Mouse (Mus musculus) brain, embryonic 14.5 days (tissue): ENCODE measurements at regions not wholly inside any gene's neighbourhood (a gene's known extent, or its start where the extent isn't known, plus 50 kb on each side); places are given as distances from the start of the nearest gene placed in this dataset.

Source experiments
- CTCF ChIP-seq: fragments of 200-500 bp; IDR thresholded peaks from 2 replicates; pipeline ENCODE4 v1.5.1; 2012; ENCODE audit warnings: inconsistent platforms, mild to moderate bottlenecking, moderate library complexity, borderline replicate concordance; ENCODE audit not compliant: insufficient read depth, insufficient read length; ENCODE audit errors: extremely low read depth
- POLR2A ChIP-seq: fragments of 200-500 bp; IDR thresholded peaks from 2 replicates; pipeline ENCODE4 v1.6.1; 2012; ENCODE audit warnings: mild to moderate bottlenecking, inconsistent platforms, borderline replicate concordance; ENCODE audit not compliant: poor library complexity, insufficient read depth, insufficient read length, severe bottlenecking; ENCODE audit errors: extremely low read depth

- TF ChIP-seq CTCF: no peak
- no peak for TF ChIP-seq POLR2A
Measured at GRCm38 (mm10) chr11:18734904-18735664, 283.7 kb downstream of the Meis1 start.
